In the genomic region with DNA sequence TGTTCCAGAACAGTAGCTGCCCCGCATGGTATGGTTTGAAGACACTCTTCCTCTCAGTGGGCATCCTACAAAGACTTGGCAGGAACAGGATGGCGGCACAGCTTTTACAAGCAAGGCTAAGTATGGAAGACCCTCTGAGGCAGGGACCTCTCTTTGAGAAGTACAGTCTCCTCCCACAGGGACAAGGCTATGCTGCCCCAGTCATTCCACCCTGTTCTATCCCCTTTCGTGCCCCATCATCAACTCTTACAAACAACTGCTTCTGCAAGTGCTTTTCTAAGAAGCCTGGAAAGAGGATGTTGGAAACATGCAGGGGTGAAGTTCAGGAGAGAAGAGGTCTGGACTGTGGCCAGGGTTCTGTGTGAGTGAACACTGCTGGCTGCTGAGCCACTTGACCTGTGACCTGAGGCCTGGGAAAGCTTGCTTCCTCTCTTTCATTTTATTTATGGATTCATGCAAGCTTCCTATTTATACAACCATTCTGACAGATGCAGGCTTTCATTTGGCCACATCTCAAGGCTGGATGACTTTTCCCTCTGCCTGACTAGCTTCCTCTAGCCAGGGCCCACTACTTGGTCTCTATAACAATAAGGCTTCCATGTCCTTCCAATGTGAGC, we compare ENCODE assay signal across 7 mouse cellular contexts.
DNase-seq lines count a peak whose midpoint lies in the region; ATAC-seq and TF ChIP-seq lines count a peak whose summit lies in the region.

No protein-coding gene starts in this region.

- H3K9me3 ChIP-seq in intestine, embryonic 15.5 days, result no peaks in the 10 kb centered on the region
- no peaks in the 10 kb centered on the region for H3K9me3 ChIP-seq in lung, postnatal 0 days (ENCODE audit: low read length)

- WGBS in intestine, embryonic 15.5 days, result 63% methylated on average over 3 of the region's 3 CpGs
- WGBS in lung, postnatal 0 days, result 46% methylated on average over 3 of the region's 3 CpGs

- peak; percentile 54 for TF ChIP-seq EP300 in lung, postnatal 0 days (IDR thresholded peaks at IDR 0.05)

- no peaks in the 10 kb centered on the region for H3K4me1 ChIP-seq in intestine, embryonic 15.5 days (replicated peaks)
- no peaks in the 10 kb centered on the region for H3K4me1 ChIP-seq in lung, postnatal 0 days (ENCODE audit: insufficient read depth, low read depth, low read length)

- H3K4me3 ChIP-seq in intestine, embryonic 15.5 days (replicated peaks), result no peak overlapping the region
- H3K4me3 ChIP-seq in lung, postnatal 0 days (ENCODE audit: low read depth, low read length), result no peak overlapping the region

- no peaks in the 10 kb centered on the region for H3K36me3 ChIP-seq in intestine, embryonic 15.5 days
- H3K36me3 ChIP-seq in lung, postnatal 0 days (ENCODE audit: insufficient read depth, low read length), result no peaks in the 10 kb centered on the region

- TF ChIP-seq CTCF in lung, postnatal 0 days (IDR thresholded peaks at IDR 0.05), result no peak

- ATAC-seq in intestine, embryonic 15.5 days, result peak; percentile 85
- peak; percentile 84 for ATAC-seq in lung, postnatal 0 days
- ATAC-seq in frontal cortex, adult (ENCODE audit: low TSS enrichment), result no peak

- no peak overlapping the region for H3K9ac ChIP-seq in intestine, embryonic 15.5 days
- H3K9ac ChIP-seq in lung, postnatal 0 days (replicated peaks; ENCODE audit: low read depth), result no peak overlapping the region

- no peak overlapping the region for H3K4me2 ChIP-seq in intestine, embryonic 15.5 days (replicated peaks)
- no peak overlapping the region for H3K4me2 ChIP-seq in lung, postnatal 0 days (replicated peaks; ENCODE audit: low read depth, low read length)

- H3K27me3 ChIP-seq in intestine, embryonic 15.5 days (replicated peaks), result no peaks in the 10 kb centered on the region
- no peaks in the 10 kb centered on the region for H3K27me3 ChIP-seq in lung, postnatal 0 days (replicated peaks; ENCODE audit: insufficient read depth, low read length)

- peak overlapping the region; percentile 58 for H3K27ac ChIP-seq in intestine, embryonic 15.5 days
- H3K27ac ChIP-seq in lung, postnatal 0 days (ENCODE audit: low read length), result peak overlapping the region; percentile 38

- DNase-seq in adrenal gland, adult 2 months, result peak; percentile 68
- peak; percentile 28 for DNase-seq in embryo, embryonic 11 days
- peak; percentile 88 for DNase-seq in lung, postnatal 0 days (ENCODE audit: low spot score)
- DNase-seq in neural tube, embryonic 10.5 days (ENCODE audit: extremely low spot score, low spot score), result no peak
- DNase-seq in retina, embryonic 14.5 days (ENCODE audit: low spot score), result no peak

Comparison
In these comparisons a context has a peak if more than half of its experiments do, and no peak if none do; other contexts are left out.
1. DNase-seq: peak in adrenal gland, adult 2 months (single experiment), embryo, embryonic 11 days (single experiment) and lung, postnatal 0 days (single experiment); none in neural tube, embryonic 10.5 days (single experiment) and retina, embryonic 14.5 days (single experiment).